Mouse (Mus musculus) megakaryocyte, embryonic 14.5 days (primary cell): ENCODE measurements around the gene Gm20388. TPM values are rescaled to one million over a fixed set of nuclear protein-coding genes. Genes with fewer than 3 reads are reported as not detected.

Experiments
- H3K27me3 ChIP-seq: replicated peaks from 2 replicates; pipeline ENCODE3; 2012; ENCODE audit warnings: inconsistent platforms
- H3K36me3 ChIP-seq: replicated peaks from 2 replicates; pipeline ENCODE3; 2012; ENCODE audit warnings: low read length, inconsistent platforms, mixed read lengths
- H3K4me1 ChIP-seq: 2 replicates; pipeline ENCODE4 v1.6.1; 2012; ENCODE audit warnings: inconsistent platforms
- H3K4me3 ChIP-seq: replicated peaks from 2 replicates; pipeline ENCODE3; 2012; ENCODE audit warnings: moderate library complexity, mild to moderate bottlenecking, inconsistent platforms
- H3K9me3 ChIP-seq: 2 replicates; pipeline ENCODE4 v1.6.1; 2012; ENCODE audit warnings: inconsistent platforms
- FLI1 ChIP-seq: IDR thresholded peaks from 2 replicates; pipeline ENCODE4 v1.6.1; 2012; ENCODE audit warnings: low read length, inconsistent platforms, mixed read lengths
- GATA1 ChIP-seq: IDR thresholded peaks from 3 replicates; pipeline ENCODE4 v1.6.1; 2012; ENCODE audit warnings: mixed read lengths, low read length, inconsistent platforms, borderline replicate concordance
- polyA plus RNA-seq: library from polyadenylated mRNA; stranded (reverse); fragments of >175 nt; gene quantifications from 2 replicates; pipeline ENCODE4 v1.2.3, GENCODE M21; 2012; ENCODE audit warnings: low replicate concordance; ENCODE audit not compliant: insufficient read depth

Gene Gm20388
- polyA plus RNA-seq: 111 and 175 TPM in 2 replicates

DNA sequence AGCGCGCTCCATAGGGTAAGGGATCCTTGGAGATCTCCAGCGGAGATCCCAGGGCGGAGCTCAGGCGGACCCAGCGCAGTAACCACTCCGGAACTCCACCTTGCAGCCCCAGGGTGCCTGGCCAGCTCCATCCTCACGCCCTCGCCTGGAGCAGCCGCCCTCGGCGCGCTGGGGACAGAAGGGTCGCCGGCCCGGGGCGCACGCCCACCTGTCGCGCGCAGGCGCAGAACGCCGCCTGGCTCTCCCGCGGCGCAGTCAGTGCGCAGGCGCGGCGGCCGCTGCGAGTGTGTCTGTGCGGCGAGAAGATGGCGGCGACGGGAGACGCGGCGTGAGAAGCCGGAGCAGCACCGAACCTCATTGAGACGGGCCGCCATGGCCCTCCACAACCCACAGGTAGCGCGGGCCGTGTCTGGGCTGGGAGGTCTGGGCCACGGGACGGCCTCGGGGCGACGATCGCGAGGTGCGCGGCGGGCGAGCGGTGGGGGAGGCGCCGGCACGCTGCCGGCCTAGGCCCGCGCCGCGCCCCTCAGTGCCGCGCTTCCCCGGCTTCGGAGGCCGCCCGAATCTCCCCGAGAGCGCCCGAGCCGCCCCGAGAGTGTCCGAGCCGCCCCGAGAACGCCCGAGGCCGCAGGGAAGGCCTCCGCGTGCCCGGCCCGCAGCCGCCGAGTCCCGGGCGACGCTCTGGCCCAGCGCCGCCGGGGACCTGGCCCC is at the start of gene Gm20388:
Gm20388 (plus strand) TSS at position 295 of the 711 bp plus-strand sequence.
- no peak for TF ChIP-seq FLI1
- no peak for TF ChIP-seq GATA1
- Histone ChIP-seq H3K36me3 (no peaks in the 10 kb centered on the region), H3K4me3 (peak within 1 kb of the TSS; percentile 99), H3K27me3 (peaks cover 16% of the 10 kb centered on the region), H3K4me1 (peaks cover 59% of the 10 kb centered on the region), H3K9me3 (no peaks in the 10 kb centered on the region)

- peaks cover 15% of the 10 kb centered on the region for H3K36me3 ChIP-seq
- peaks cover 61% of the 10 kb centered on the region for H3K4me1 ChIP-seq
- H3K4me3 ChIP-seq: peak within 1 kb of the TSS; percentile 95
- no peak for TF ChIP-seq GATA1
- TF ChIP-seq FLI1: no peak
- H3K27me3 ChIP-seq: peaks cover 42% of the 10 kb centered on the region
- no peaks in the 10 kb centered on the region for H3K9me3 ChIP-seq
Observed at GRCm38 (mm10) chr8:119861706-119862389, 48.8 kb upstream of the Gm20388 start, which contains the start of gene Klhl36. Gene Klhl36 (plus strand): TSS chr8:119862266.

GRCm38 (mm10) chr8:119862390-119862734 is 48.3 kb upstream of the Gm20388 start:
- no peak for TF ChIP-seq FLI1
- TF ChIP-seq GATA1: no peak
- peaks cover 66% of the 10 kb centered on the region for H3K4me1 ChIP-seq
- no peaks in the 10 kb centered on the region for H3K9me3 ChIP-seq
- H3K27me3 ChIP-seq: peaks cover 38% of the 10 kb centered on the region
- H3K36me3 ChIP-seq: peaks cover 20% of the 10 kb centered on the region
- H3K4me3 ChIP-seq: peak overlapping the region; percentile 95

DNA sequence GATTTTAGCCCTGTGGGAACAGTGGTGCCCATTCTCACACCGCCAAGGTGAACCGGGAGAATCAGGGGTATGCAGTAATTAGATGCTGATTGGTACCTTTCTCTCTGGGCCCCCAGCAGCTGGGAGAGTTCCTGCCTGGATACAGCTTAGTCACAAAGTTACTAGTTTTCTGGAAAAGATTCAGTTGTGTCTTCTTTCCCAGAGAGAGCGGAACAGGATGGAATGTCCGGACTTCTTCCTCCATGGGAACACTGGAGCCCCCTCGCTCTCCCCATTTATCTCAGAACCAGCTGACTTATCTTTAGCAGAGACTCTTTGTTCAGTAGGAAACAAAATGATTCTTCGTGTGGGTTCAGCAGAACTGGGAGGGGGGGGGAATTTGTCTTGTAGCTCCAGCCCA is 47.9 kb upstream of the Gm20388 start:
- Histone ChIP-seq H3K9me3 (no peaks in the 10 kb centered on the region), H3K36me3 (peaks cover 23% of the 10 kb centered on the region), H3K27me3 (peaks cover 34% of the 10 kb centered on the region), H3K4me1 (peaks cover 63% of the 10 kb centered on the region), H3K4me3 (peak overlapping the region; percentile 95)
- TF ChIP-seq FLI1: no peak
- no peak for TF ChIP-seq GATA1

DNA sequence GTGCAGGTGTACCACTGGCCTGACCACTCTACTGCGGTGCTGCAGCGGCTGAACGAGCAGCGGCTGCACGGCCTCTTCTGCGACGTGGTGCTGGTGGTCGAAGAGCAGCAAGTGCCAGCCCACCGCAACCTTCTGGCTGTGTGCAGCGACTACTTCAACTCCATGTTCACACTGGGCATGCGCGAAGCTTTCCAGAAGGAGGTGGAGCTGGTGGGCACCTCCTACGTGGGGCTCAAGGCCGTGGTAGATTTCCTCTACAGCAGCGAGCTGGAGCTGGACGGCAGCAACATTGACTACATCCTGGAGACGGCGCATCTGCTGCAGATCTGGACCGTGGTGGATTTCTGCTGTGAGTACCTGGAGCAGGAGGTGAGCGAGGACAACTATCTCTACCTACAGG is 41.0 kb upstream of the Gm20388 start:
- H3K4me3 ChIP-seq: no peak overlapping the region
- H3K4me1 ChIP-seq: peaks cover 21% of the 10 kb centered on the region
- peaks cover 6% of the 10 kb centered on the region for H3K27me3 ChIP-seq
- peaks cover 67% of the 10 kb centered on the region for H3K36me3 ChIP-seq
- H3K9me3 ChIP-seq: peaks cover 15% of the 10 kb centered on the region
- TF ChIP-seq GATA1 (no peak), FLI1 (no peak)

DNA sequence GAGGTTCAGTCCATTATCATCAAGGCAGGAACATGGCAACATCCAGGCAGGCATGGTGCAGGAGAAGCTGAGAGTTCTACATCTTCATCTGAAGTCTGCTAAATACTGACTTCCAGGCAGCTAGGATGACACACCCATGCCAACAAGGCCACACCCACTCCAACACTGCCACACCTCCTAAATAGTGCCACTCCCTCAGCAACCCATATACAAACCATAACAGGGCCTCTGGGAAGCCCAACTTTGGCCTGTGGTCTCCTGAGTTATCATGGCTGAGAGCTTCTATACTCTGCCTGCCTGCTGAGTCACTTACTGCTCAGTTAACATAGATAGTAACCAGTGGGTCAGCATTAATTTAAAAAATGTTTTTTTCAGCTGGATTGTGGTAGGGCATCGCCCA is 37.5 kb upstream of the Gm20388 start:
- H3K4me1 ChIP-seq: peaks cover 13% of the 10 kb centered on the region
- H3K36me3 ChIP-seq: peaks cover 68% of the 10 kb centered on the region
- H3K9me3 ChIP-seq: peaks cover 15% of the 10 kb centered on the region
- H3K4me3 ChIP-seq: peak overlapping the region; percentile 54
- H3K27me3 ChIP-seq: peaks cover 9% of the 10 kb centered on the region
- no peak for TF ChIP-seq FLI1
- TF ChIP-seq GATA1: no peak

DNA sequence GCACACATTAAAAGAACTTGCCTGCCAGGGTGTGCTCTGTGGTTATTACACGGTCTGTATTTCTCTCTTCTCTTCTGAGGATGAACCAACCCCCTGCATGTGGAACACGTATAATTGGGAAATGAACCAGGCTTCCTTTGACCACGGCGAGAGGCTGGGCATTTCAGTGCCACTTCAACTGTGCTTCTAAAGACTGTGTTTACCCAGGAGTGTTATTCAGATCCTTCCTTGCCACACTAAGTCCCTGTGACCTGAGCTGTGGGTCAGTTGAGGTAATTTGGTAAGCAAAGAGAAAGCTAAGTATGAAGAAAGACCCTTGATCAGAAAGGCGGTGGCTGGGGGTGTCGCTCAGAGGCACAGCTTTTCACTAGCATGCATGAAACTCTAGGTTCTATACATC is 29.3 kb upstream of the Gm20388 start:
- peaks cover 12% of the 10 kb centered on the region for H3K36me3 ChIP-seq
- peaks cover 55% of the 10 kb centered on the region for H3K27me3 ChIP-seq
- no peak for TF ChIP-seq GATA1
- no peak overlapping the region for H3K4me3 ChIP-seq
- H3K4me1 ChIP-seq: peaks cover 13% of the 10 kb centered on the region
- no peaks in the 10 kb centered on the region for H3K9me3 ChIP-seq

DNA sequence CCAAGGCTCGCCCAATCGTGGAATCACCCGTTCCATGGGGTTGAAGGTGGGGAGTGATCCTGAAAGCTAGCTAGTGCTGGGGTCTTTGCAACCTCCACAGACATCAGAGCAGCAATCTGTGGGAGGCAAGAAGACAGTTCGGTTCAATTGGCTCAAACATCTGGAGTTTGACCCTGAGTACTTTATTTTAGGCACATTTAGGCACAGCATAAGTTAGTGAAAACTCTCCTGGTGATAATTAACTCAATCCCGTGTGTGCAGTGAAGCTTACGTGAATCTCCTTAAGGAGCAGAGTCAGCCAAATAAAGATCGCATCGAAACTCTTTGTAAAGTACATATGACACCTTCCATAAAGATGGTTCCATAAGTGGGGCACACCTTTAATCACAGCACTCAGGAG is 28.7 kb upstream of the Gm20388 start:
- no peak for TF ChIP-seq FLI1
- TF ChIP-seq GATA1: no peak
- peaks cover 55% of the 10 kb centered on the region for H3K27me3 ChIP-seq
- peaks cover 11% of the 10 kb centered on the region for H3K4me1 ChIP-seq
- H3K9me3 ChIP-seq: no peaks in the 10 kb centered on the region
- H3K36me3 ChIP-seq: peaks cover 7% of the 10 kb centered on the region
- no peak overlapping the region for H3K4me3 ChIP-seq

- Histone ChIP-seq H3K9me3 (no peaks in the 10 kb centered on the region; the same call in 1 of the 2 replicates), H3K36me3 (no peaks in the 10 kb centered on the region), H3K4me1 (peaks cover 11% of the 10 kb centered on the region), H3K27me3 (peaks cover 56% of the 10 kb centered on the region), H3K4me3 (no peak overlapping the region)
- no peak for TF ChIP-seq GATA1
- no peak for TF ChIP-seq FLI1
Observed at GRCm38 (mm10) chr8:119883281-119883680, 27.4 kb upstream of the Gm20388 start.

DNA sequence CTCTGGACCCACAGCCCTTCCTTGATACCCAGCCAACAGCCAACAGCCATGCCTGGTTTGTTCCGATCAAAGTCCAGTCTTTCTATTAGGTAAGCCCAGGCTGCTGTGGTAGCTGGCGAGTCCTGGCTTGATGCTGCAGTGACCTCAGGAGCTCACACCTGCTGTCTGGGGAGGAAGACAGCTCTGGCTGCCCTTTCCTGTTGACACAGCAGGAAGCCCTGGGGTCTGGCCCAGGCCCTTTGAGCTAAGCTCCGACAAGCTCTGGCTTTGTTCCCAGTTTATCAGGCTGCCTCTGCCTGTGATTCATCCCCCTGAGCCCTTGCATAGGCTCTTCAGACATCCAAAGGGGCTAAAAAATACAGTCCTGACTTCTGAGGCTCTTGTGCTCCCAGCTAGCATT is 25.0 kb upstream of the Gm20388 start:
- H3K36me3 ChIP-seq: no peaks in the 10 kb centered on the region
- no peaks in the 10 kb centered on the region; the same call in 1 of the 2 replicates for H3K9me3 ChIP-seq
- no peak for TF ChIP-seq FLI1
- no peak for TF ChIP-seq GATA1
- peaks cover 43% of the 10 kb centered on the region for H3K27me3 ChIP-seq
- no peak overlapping the region for H3K4me3 ChIP-seq
- peaks cover 11% of the 10 kb centered on the region for H3K4me1 ChIP-seq
